13 mouse cellular contexts compared by ENCODE assay signal in genomic region chr11:83067982-83068694, GRCm38 (mm10). TPM values are rescaled to one million over a fixed set of nuclear protein-coding genes. Genes with fewer than 3 reads are reported as not detected.
DNase-seq lines count a peak whose midpoint lies in the region; ATAC-seq and TF ChIP-seq lines count a peak whose summit lies in the region.
"Had no signal": no experiment of that assay in that cellular context is flagged by ENCODE, and none has a peak within 500 bp of the region (broad histone marks: within the 10 kb centered on the region; RNA-seq: fewer than 3 reads in every experiment).

No protein-coding gene starts in this region.

- H3K9ac ChIP-seq in heart, adult 2 months (ENCODE audit: low read depth, low read length), result no peak overlapping the region
- no peak overlapping the region for H3K9ac ChIP-seq in hindbrain, embryonic 12.5 days
- H3K9ac ChIP-seq: midbrain, embryonic 13.5 days; neural tube, embryonic 15.5 days had no signal

- no peak for DNase-seq in heart, adult 2 months
- DNase-seq in heart, postnatal 14 days, result no peak
- peak in 1 of 2 experiments; percentile 35 for DNase-seq in spleen, adult 2 months (ENCODE audit: low read depth in 1 of 2, low spot score in 2 of 2)
- no peak for DNase-seq in spleen, adult 12 weeks (ENCODE audit: low spot score)
- DNase-seq in WW6 (ENCODE audit: low read depth, low spot score), result peak; percentile 5
- DNase-seq in splenic B cell, adult 2 months (ENCODE audit: low read depth, low spot score), result peak; percentile 61
- no peak for DNase-seq in adrenal gland, adult 18-20 months (ENCODE audit: low spot score in 2 of 2)
- DNase-seq: cerebellum, postnatal 25 days; heart, adult 18-20 months had no signal

- TF ChIP-seq POLR2A in heart, adult 2 months (IDR thresholded peaks at IDR 0.05; ENCODE audit: insufficient read depth, low read depth, low read length), result no peak
- no peak for TF ChIP-seq POLR2A in spleen, adult 2 months (IDR thresholded peaks at IDR 0.05; ENCODE audit: low read depth, low read length)

- H3K9me3 ChIP-seq in hindbrain, embryonic 12.5 days (replicated peaks), result no peaks in the 10 kb centered on the region
- H3K9me3 ChIP-seq: midbrain, embryonic 13.5 days; neural tube, embryonic 15.5 days had no signal

- no peak for TF ChIP-seq EP300 in heart, adult 2 months (IDR thresholded peaks at IDR 0.05; ENCODE audit: insufficient read depth, low read depth, low read length)

- intact Hi-C loops in heart, adult 2 months (cut with DNase I), result no loop called here
- intact Hi-C loops in heart, postnatal 14 days (cut with DNase I), result no loop called here

- no peaks in the 10 kb centered on the region for H3K79me2 ChIP-seq in heart, adult 2 months (replicated peaks; ENCODE audit: control insufficient read depth, insufficient read depth, low read length)

- ATAC-seq in hindbrain, embryonic 12.5 days (ENCODE audit: low FRiP score), result no peak
- ATAC-seq: hindbrain, embryonic 16.5 days; midbrain, embryonic 13.5 days had no signal

- 81% methylated on average over 4 of the region's 4 CpGs for WGBS in heart, adult 2 months
- 89% methylated on average over 4 of the region's 4 CpGs for WGBS in spleen, adult 2 months
- 73% methylated on average over 4 of the region's 4 CpGs for WGBS in hindbrain, embryonic 12.5 days

- no peak overlapping the region for H3K27ac ChIP-seq in heart, adult 2 months
- H3K27ac ChIP-seq in spleen, adult 2 months (ENCODE audit: insufficient read depth, low read length), result peak overlapping the region; percentile 37; the same call in 1 of the 2 replicates
- H3K27ac ChIP-seq in hindbrain, embryonic 12.5 days, result no peak overlapping the region
- H3K27ac ChIP-seq: midbrain, embryonic 13.5 days; neural tube, embryonic 15.5 days had no signal

- TF ChIP-seq CTCF in heart, adult 2 months (IDR thresholded peaks at IDR 0.05), result peak; percentile 44
- peak; percentile 32; the same call in 1 of the 2 replicates for TF ChIP-seq CTCF in spleen, adult 2 months (IDR thresholded peaks at IDR 0.05; ENCODE audit: extremely low read depth, insufficient read depth, insufficient read length, insufficient replicate concordance)

- H3K27me3 ChIP-seq in heart, adult 2 months (ENCODE audit: control insufficient read depth, insufficient read depth, low read length), result no peaks in the 10 kb centered on the region
- H3K27me3 ChIP-seq in spleen, adult 2 months (ENCODE audit: control insufficient read depth, insufficient read depth, low read length), result no peaks in the 10 kb centered on the region
- no peaks in the 10 kb centered on the region for H3K27me3 ChIP-seq in splenic B cell, adult 2 months (ENCODE audit: control insufficient read depth, insufficient read depth, low read length, poor library complexity, severe bottlenecking)
- no peaks in the 10 kb centered on the region for H3K27me3 ChIP-seq in hindbrain, embryonic 12.5 days
- H3K27me3 ChIP-seq: midbrain, embryonic 13.5 days; neural tube, embryonic 15.5 days had no signal

- no peak overlapping the region for H3K4me3 ChIP-seq in heart, adult 2 months
- no peak overlapping the region for H3K4me3 ChIP-seq in spleen, adult 2 months (ENCODE audit: extremely low read depth, insufficient read depth, insufficient read length)
- H3K4me3 ChIP-seq in hindbrain, embryonic 12.5 days, result no peak overlapping the region
- H3K4me3 ChIP-seq: midbrain, embryonic 13.5 days; neural tube, embryonic 15.5 days had no signal

- H3K4me1 ChIP-seq in heart, adult 2 months (ENCODE audit: control insufficient read depth, insufficient read depth, low read length), result peaks cover 4% of the 10 kb centered on the region
- peaks cover 7% of the 10 kb centered on the region; the same call in 1 of the 2 replicates for H3K4me1 ChIP-seq in spleen, adult 2 months (ENCODE audit: control insufficient read depth, insufficient read depth, insufficient read length)
- H3K4me1 ChIP-seq in hindbrain, embryonic 12.5 days, result no peaks in the 10 kb centered on the region
- H3K4me1 ChIP-seq: midbrain, embryonic 13.5 days; neural tube, embryonic 15.5 days had no signal

- peaks cover 4% of the 10 kb centered on the region for H3K36me3 ChIP-seq in heart, adult 2 months (ENCODE audit: control insufficient read depth, insufficient read depth, low read length)
- peaks cover 28% of the 10 kb centered on the region for H3K36me3 ChIP-seq in spleen, adult 2 months (ENCODE audit: control insufficient read depth, insufficient read depth, low read length)
- peaks cover 20% of the 10 kb centered on the region for H3K36me3 ChIP-seq in splenic B cell, adult 2 months (ENCODE audit: control insufficient read depth, insufficient read depth, low read length, poor library complexity, severe bottlenecking)
- H3K36me3 ChIP-seq in hindbrain, embryonic 12.5 days, result no peaks in the 10 kb centered on the region
- H3K36me3 ChIP-seq: midbrain, embryonic 13.5 days; neural tube, embryonic 15.5 days had no signal

- H3K4me2 ChIP-seq in hindbrain, embryonic 12.5 days (replicated peaks), result no peak overlapping the region
- H3K4me2 ChIP-seq: midbrain, embryonic 13.5 days; neural tube, embryonic 15.5 days had no signal

RNA-seq across cellular contexts. Expression of gene Slfn2, which starts 3.2 kb away (rescaled TPM):
- 1 to 10 TPM; 3.4 to 4.3 TPM for total RNA-seq in heart, adult 2 months (2021)
- polyA plus RNA-seq in heart, adult 2 months (2012; rRNA removed), result 3.8 and 4.8 TPM in 2 replicates
- total RNA-seq in heart, postnatal 14 days (2021), result 1 to 10 TPM; 3.5 to 4.8 TPM
- 28.7 and 31.8 TPM in 2 replicates for polyA plus RNA-seq in spleen, adult 2 months (2012; rRNA removed)
- total RNA-seq in adrenal gland, adult 18-20 months (2021), result 1 to 10 TPM; 6.6 to 8.5 TPM
- polyA plus RNA-seq in hindbrain, embryonic 12.5 days (2016; fragmentation: Nextera tagmentation; extraction: Ambion mirVana), result 1.7 and 2.4 TPM in 2 replicates

RNA-seq across cellular contexts. Expression of gene Slfn8, which starts 47.5 kb away (rescaled TPM):
- under 1 TPM; 0.47 to 0.91 TPM for total RNA-seq in heart, adult 2 months (2021)
- 0.51 and 0.82 TPM in 2 replicates for polyA plus RNA-seq in heart, adult 2 months (2012; rRNA removed)
- total RNA-seq in heart, postnatal 14 days (2021), result under 1 TPM; 0.22 to 0.46 TPM
- polyA plus RNA-seq in spleen, adult 2 months (2012; rRNA removed), result 3.4 and 3.5 TPM in 2 replicates
- 1 to 10 TPM; 1.4 to 2.2 TPM for total RNA-seq in adrenal gland, adult 18-20 months (2021)
- 0.34 and 0.53 TPM in 2 replicates for polyA plus RNA-seq in hindbrain, embryonic 12.5 days (2016; fragmentation: Nextera tagmentation; extraction: Ambion mirVana)

RNA-seq across cellular contexts. Expression of gene Slfn1, which starts 48.5 kb away (rescaled TPM):
- total RNA-seq in heart, adult 2 months (2021), result under 1 TPM in 1 of 2 experiments, not detected in 1; 0.32 TPM
- polyA plus RNA-seq in heart, adult 2 months (2012; rRNA removed), result 0.50 and 0.84 TPM in 2 replicates
- under 1 TPM in 1 of 2 experiments, not detected in 1; 0.41 TPM for total RNA-seq in heart, postnatal 14 days (2021)
- 11.2 and 12.1 TPM in 2 replicates for polyA plus RNA-seq in spleen, adult 2 months (2012; rRNA removed)
- total RNA-seq in adrenal gland, adult 18-20 months (2021), result under 1 TPM; 0.20 to 0.35 TPM
- polyA plus RNA-seq in hindbrain, embryonic 12.5 days (2016; fragmentation: Nextera tagmentation; extraction: Ambion mirVana), result not detected in 2 replicates
- polyA plus RNA-seq: neural tube, embryonic 15.5 days had no signal

Comparison
In these comparisons a context has a peak if more than half of its experiments do, and no peak if none do; other contexts are left out.
1. DNase-seq: peak in WW6 (single experiment) and splenic B cell, adult 2 months (single experiment); none in heart, adult 2 months (0 of 2), heart, postnatal 14 days (0 of 2), spleen, adult 12 weeks (single experiment) and adrenal gland, adult 18-20 months (0 of 2).